Mouse (Mus musculus) forebrain, embryonic 16.5 days (tissue): ENCODE measurements around the gene Acap2. TPM values are rescaled to one million over a fixed set of nuclear protein-coding genes. Genes with fewer than 3 reads are reported as not detected.

Experiments
- ATAC-seq: fragments of 200-750 bp; cut with Nextera tagmentation; 2 replicates; pipeline ENCODE4 v1.8.0; 2017; ENCODE audit warnings: mild to moderate bottlenecking, moderate library complexity
- H3K27ac ChIP-seq: fragments of 300-500 bp; sonication (generic); 2 replicates; pipeline ENCODE4 v1.5.1; 2014; ENCODE audit warnings: low read length, control low read depth
- H3K27me3 ChIP-seq: fragments of 300-500 bp; sonication (generic); replicated peaks from 2 replicates; pipeline ENCODE4 v1.6.1; 2014; ENCODE audit warnings: low read length; ENCODE audit not compliant: control insufficient read depth, insufficient read depth
- H3K36me3 ChIP-seq: fragments of 300-500 bp; sonication (generic); 2 replicates; pipeline ENCODE4 v1.6.1; 2014; ENCODE audit not compliant: control insufficient read depth, insufficient read depth
- H3K4me1 ChIP-seq: fragments of 300-500 bp; sonication (generic); replicated peaks from 2 replicates; pipeline ENCODE4 v1.6.1; 2014; ENCODE audit warnings: low read length; ENCODE audit not compliant: control insufficient read depth, insufficient read depth
- H3K4me2 ChIP-seq: fragments of 300-500 bp; sonication (generic); 2 replicates; pipeline ENCODE4 v1.6.1; 2014; ENCODE audit warnings: mild to moderate bottlenecking, low read length, control low read depth
- H3K4me3 ChIP-seq: fragments of 300-500 bp; sonication (generic); replicated peaks from 2 replicates; pipeline ENCODE4 v1.5.1; 2014; ENCODE audit warnings: mild to moderate bottlenecking, low read length, control low read depth
- H3K9ac ChIP-seq: fragments of 300-500 bp; sonication (generic); replicated peaks from 2 replicates; pipeline ENCODE4 v1.6.1; 2014; ENCODE audit warnings: low read depth, low read length, control low read depth
- H3K9me3 ChIP-seq: fragments of 300-500 bp; sonication (generic); 2 replicates; pipeline ENCODE4 v1.6.1; 2016; ENCODE audit warnings: low read length; ENCODE audit not compliant: control insufficient read depth
- WGBS: fragments of 180-500 bp; shearing (Covaris S2); extraction: QIAGEN DNeasy Blood & Tissue Kit; methylation state at CpG from one replicate; pipeline ENCODE4 v1.1.7; 2014; 5-methylcytosine and 5-hydroxymethylcytosine counted together
- polyA plus RNA-seq: library from polyadenylated mRNA; unstranded; fragments of >200 nt; fragmentation: Nextera tagmentation; extraction: Ambion mirVana; gene quantifications from 2 replicates; pipeline ENCODE4 v1.2.1, GENCODE M21; 2015

Acap2 gene
- polyA plus RNA-seq, 1 experiment from 2014 or later = 12.7 TPM

- no peaks in the 10 kb centered on the region for H3K9me3 ChIP-seq
- WGBS = 83% methylated on average over 12 of the region's 12 CpGs
- no peaks in the 10 kb centered on the region for H3K27me3 ChIP-seq
- H3K4me1 ChIP-seq = peaks cover 8% of the 10 kb centered on the region
- no peak overlapping the region for H3K4me2 ChIP-seq
- H3K27ac ChIP-seq = no peak overlapping the region; the same call in 1 of the 2 replicates
- no peak overlapping the region for H3K4me3 ChIP-seq
- H3K36me3 ChIP-seq = no peaks in the 10 kb centered on the region
- H3K9ac ChIP-seq = no peak overlapping the region
- no peak for ATAC-seq
These were observed 33.9 kb upstream of the Acap2 start for GRCm38 (mm10) chr16:31234808-31235456.

GRCm38 (mm10) chr16:31234356-31234755 is 33.3 kb upstream of the Acap2 start:
- Histone ChIP-seq H3K4me2 (no peak overlapping the region), H3K9ac (no peak overlapping the region), H3K27me3 (no peaks in the 10 kb centered on the region), H3K9me3 (no peaks in the 10 kb centered on the region), H3K36me3 (no peaks in the 10 kb centered on the region), H3K4me3 (no peak overlapping the region), H3K4me1 (peaks cover 8% of the 10 kb centered on the region), H3K27ac (no peak overlapping the region)
- WGBS = 8% methylated on average over 3 of the region's 3 CpGs
- no peak for ATAC-seq

GRCm38 (mm10) chr16:31233541-31234339 is 32.7 kb upstream of the Acap2 start:
- no peak overlapping the region for H3K4me3 ChIP-seq
- H3K36me3 ChIP-seq = no peaks in the 10 kb centered on the region
- H3K27ac ChIP-seq = no peak overlapping the region
- H3K27me3 ChIP-seq = no peaks in the 10 kb centered on the region
- H3K4me1 ChIP-seq = peaks cover 8% of the 10 kb centered on the region
- 32% methylated on average over 20 of the region's 20 CpGs for WGBS
- peak overlapping the region; percentile 35 for H3K4me2 ChIP-seq
- no peaks in the 10 kb centered on the region for H3K9me3 ChIP-seq
- H3K9ac ChIP-seq = no peak overlapping the region
- ATAC-seq = peak; percentile 45

GRCm38 (mm10) chr16:31233167-31233498 is 32.1 kb upstream of the Acap2 start:
- no peak for ATAC-seq
- no peaks in the 10 kb centered on the region for H3K9me3 ChIP-seq

GRCm38 (mm10) chr16:31232491-31233166 is 31.6 kb upstream of the Acap2 start:
- WGBS = 86% methylated on average over 5 of the region's 5 CpGs
- no peaks in the 10 kb centered on the region for H3K9me3 ChIP-seq
- no peak overlapping the region for H3K9ac ChIP-seq
- H3K27ac ChIP-seq = no peak overlapping the region
- no peak overlapping the region for H3K4me3 ChIP-seq
- no peaks in the 10 kb centered on the region for H3K36me3 ChIP-seq
- no peaks in the 10 kb centered on the region for H3K27me3 ChIP-seq
- peaks cover 8% of the 10 kb centered on the region for H3K4me1 ChIP-seq
- no peak overlapping the region for H3K4me2 ChIP-seq
- ATAC-seq = no peak

More at GRCm38 (mm10) chr16:31233167-31233498, 32.1 kb upstream of the Acap2 start:
- H3K4me2 ChIP-seq = peak overlapping the region; percentile 35
- H3K36me3 ChIP-seq = no peaks in the 10 kb centered on the region
- H3K27ac ChIP-seq = no peak overlapping the region
- 54% methylated on average over 4 of the region's 4 CpGs for WGBS
- peaks cover 8% of the 10 kb centered on the region for H3K4me1 ChIP-seq
- H3K27me3 ChIP-seq = no peaks in the 10 kb centered on the region
- H3K4me3 ChIP-seq = no peak overlapping the region
- no peak overlapping the region for H3K9ac ChIP-seq

- WGBS = 81% methylated on average over 5 of the region's 5 CpGs
- ATAC-seq = no peak
- Histone ChIP-seq H3K9me3 (no peaks in the 10 kb centered on the region), H3K27me3 (no peaks in the 10 kb centered on the region), H3K4me3 (no peak overlapping the region), H3K9ac (no peak overlapping the region), H3K36me3 (no peaks in the 10 kb centered on the region), H3K4me1 (peaks cover 8% of the 10 kb centered on the region), H3K4me2 (no peak overlapping the region), H3K27ac (no peak overlapping the region)
These were observed 30.5 kb upstream of the Acap2 start for GRCm38 (mm10) chr16:31231591-31231990.

- H3K4me2 ChIP-seq = no peak overlapping the region
- no peaks in the 10 kb centered on the region for H3K36me3 ChIP-seq
- 97% methylated on average over 1 of the region's 1 CpGs for WGBS
- no peaks in the 10 kb centered on the region for H3K9me3 ChIP-seq
- H3K4me3 ChIP-seq = no peak overlapping the region
- H3K9ac ChIP-seq = no peak overlapping the region
- H3K27ac ChIP-seq = no peak overlapping the region
- ATAC-seq = no peak
- H3K27me3 ChIP-seq = no peaks in the 10 kb centered on the region
- H3K4me1 ChIP-seq = no peaks in the 10 kb centered on the region
These were observed 26.7 kb upstream of the Acap2 start for GRCm38 (mm10) chr16:31227746-31228145.

- Histone ChIP-seq H3K9me3 (no peaks in the 10 kb centered on the region), H3K4me1 (no peaks in the 10 kb centered on the region; the same call in 1 of the 2 replicates), H3K36me3 (no peaks in the 10 kb centered on the region), H3K9ac (no peak overlapping the region), H3K27me3 (no peaks in the 10 kb centered on the region), H3K4me3 (no peak overlapping the region), H3K27ac (no peak overlapping the region), H3K4me2 (no peak overlapping the region)
- ATAC-seq = no peak
- 94% methylated on average over 4 of the region's 4 CpGs for WGBS
These were observed 14.2 kb upstream of the Acap2 start for GRCm38 (mm10) chr16:31215271-31215670.

GRCm38 (mm10) chr16:31213463-31213862 is 12.4 kb upstream of the Acap2 start:
- WGBS = 89% methylated on average over 6 of the region's 6 CpGs
- Histone ChIP-seq H3K9me3 (no peaks in the 10 kb centered on the region), H3K36me3 (no peaks in the 10 kb centered on the region), H3K27me3 (no peaks in the 10 kb centered on the region), H3K4me1 (no peaks in the 10 kb centered on the region; the same call in 1 of the 2 replicates), H3K4me2 (no peak overlapping the region), H3K4me3 (no peak overlapping the region), H3K9ac (no peak overlapping the region), H3K27ac (no peak overlapping the region)
- no peak for ATAC-seq
